Mouse (Mus musculus): Measurements from ENCODE around the gene Zfp775. TPM values are rescaled to one million over a fixed set of nuclear protein-coding genes. Genes with fewer than 3 reads are reported as not detected.

Gene Zfp775
- total and polyA plus RNA-seq, 3 experiments = 3.2 to 6.5 (median 3.5) TPM

GRCm38 (mm10) chr6:48626464-48626863 is 24.6 kb downstream of the Zfp775 start, which contains the start of gene AI854703:
Gene AI854703 (plus strand): TSS chr6:48626764.
- peaks cover 2 to 41% of the 10 kb centered on the region in 2 experiments for H3K36me3 ChIP-seq (replicated peaks in 1 of 2; ENCODE audit: control insufficient read depth in 1 of 2, insufficient read depth in 1 of 2, low read length in 1 of 2)
- H3K27me3 ChIP-seq (replicated peaks) = no peaks in the 10 kb centered on the region
- H3K4me1 ChIP-seq (ENCODE audit: control insufficient read depth in 1 of 2, insufficient read depth in 2 of 2) = peaks cover 10 to 28% of the 10 kb centered on the region in 2 experiments; a peak in 2 of 4 replicates
- H3K79me2 ChIP-seq (replicated peaks; ENCODE audit: control insufficient read depth, extremely low read depth, insufficient read depth, poor library complexity, severe bottlenecking) = no peaks in the 10 kb centered on the region; the same call in 1 of the 2 replicates
- no peak within 1 kb of the TSS for H3K27ac ChIP-seq (ENCODE audit: insufficient read depth, low read depth)
- H3K4me3 ChIP-seq (replicated peaks in 1 of 3; ENCODE audit: low read depth in 2 of 3, low read length in 2 of 3, poor library complexity in 1 of 3) = peak within 1 kb of the TSS; percentile 55 to 65 (median 61)
- dilution Hi-C loops (cut with MboI; ENCODE audit: extremely low pct_ligation_motif_present, extremely low pct_unique_long_range_greater_than_20kb, low sequenced_read_pairs) = loop anchor here (25.0 kb wide), 1 partner anchor 136 kb away; the partner anchor contains the start of gene Gimap3
- in situ Hi-C loops (cut with MboI; ENCODE audit: low pct_ligation_motif_present, low pct_unique_long_range_greater_than_20kb, low sequenced_read_pairs) = loop anchor here (5.0 to 25.0 kb wide), 2 partner anchors 69 to 336 kb away; partner anchors contain the start of gene Doxl2
- no peak for DNase-seq (ENCODE audit: extremely low read depth)
- no peaks in the 10 kb centered on the region for H3K9me3 ChIP-seq (replicated peaks; ENCODE audit: low read length)
- peak within 1 kb of the TSS; percentile 61 for H3K4me2 ChIP-seq (ENCODE audit: insufficient read depth, low read depth, poor library complexity, severe bottlenecking)
- TF ChIP-seq ETS1 (conservative IDR thresholded peaks at IDR 0.05; ENCODE audit: low read depth, low read length) (no peak), TCF12 (IDR thresholded peaks at IDR 0.05; ENCODE audit: low read depth, low read length) (no peak), RCOR1 (conservative IDR thresholded peaks at IDR 0.05; ENCODE audit: low read depth, low read length) (no peak), USF2 (conservative IDR thresholded peaks at IDR 0.05; ENCODE audit: low read depth, low read length) (no peak), BHLHE40 (IDR thresholded peaks at IDR 0.05; ENCODE audit: low read depth, low read length) (no peak), NRF1 (IDR thresholded peaks at IDR 0.05; ENCODE audit: low read depth, low read length) (no peak), ZNF384 (IDR thresholded peaks at IDR 0.05; ENCODE audit: low read depth, low read length) (no peak), MXI1 (IDR thresholded peaks at IDR 0.05; ENCODE audit: low read depth, low read length) (no peak), SMC3 (IDR thresholded peaks at IDR 0.05; ENCODE audit: low read depth, low read length) (no peak), IRF4 (IDR thresholded peaks at IDR 0.05; ENCODE audit: low read depth, low read length) (no peak), RAD21 (IDR thresholded peaks at IDR 0.05; ENCODE audit: low read depth, low read length) (no peak), E2F4 (IDR thresholded peaks at IDR 0.05; ENCODE audit: insufficient replicate concordance, low read depth, low read length) (no peak), MYC (IDR thresholded peaks at IDR 0.05; ENCODE audit: low read depth, low read length) (no peak), ZKSCAN1 (IDR thresholded peaks at IDR 0.05; ENCODE audit: borderline replicate concordance, low read depth, low read length) (no peak), CHD1 (IDR thresholded peaks at IDR 0.05; ENCODE audit: low read depth, low read length) (no peak), JUND (conservative IDR thresholded peaks at IDR 0.05; ENCODE audit: low read depth, low read length) (no peak), SIN3A (IDR thresholded peaks at IDR 0.05; ENCODE audit: low read length) (no peak), JUN (IDR thresholded peaks at IDR 0.05; ENCODE audit: insufficient read depth, low read depth, low read length) (no peak)
- H3K9ac ChIP-seq (ENCODE audit: insufficient read depth, low read depth) = peak within 1 kb of the TSS; percentile 62

- no peaks in the 10 kb centered on the region for H3K9me3 ChIP-seq (replicated peaks; ENCODE audit: low read length)
- TF ChIP-seq BHLHE40 (IDR thresholded peaks at IDR 0.05; ENCODE audit: low read depth, low read length) (peak; percentile 55), MXI1 (IDR thresholded peaks at IDR 0.05; ENCODE audit: low read depth, low read length) (peak; percentile 75), CTCF (conservative IDR thresholded peaks at IDR 0.05 in 1 of 2, IDR thresholded peaks at IDR 0.05 in 1 of 2; ENCODE audit: low read depth in 2 of 2, low read length in 2 of 2) (peak in 1 of 2 experiments; percentile 48; a peak in 2 of 4 replicates), MAX (IDR thresholded peaks at IDR 0.05; ENCODE audit: low read length) (peak; percentile 22; the same call in 1 of the 2 replicates), MEF2A (IDR thresholded peaks at IDR 0.05; ENCODE audit: borderline replicate concordance, low read depth, low read length) (no peak), RAD21 (IDR thresholded peaks at IDR 0.05; ENCODE audit: low read depth, low read length) (no peak), ELF1 (IDR thresholded peaks at IDR 0.05; ENCODE audit: low read depth, low read length) (no peak), MYC (IDR thresholded peaks at IDR 0.05; ENCODE audit: low read depth, low read length) (0 out of 2 replicates have a peak, but pooled peaks have one; percentile 32), MAFK (IDR thresholded peaks at IDR 0.05; ENCODE audit: insufficient replicate concordance, low read length) (no peak), IRF4 (IDR thresholded peaks at IDR 0.05; ENCODE audit: low read depth, low read length) (0 out of 2 replicates have a peak, but pooled peaks have one; percentile 19)
- H3K9ac ChIP-seq (ENCODE audit: insufficient read depth, low read depth) = peak overlapping the region; percentile 62
- dilution Hi-C loops (cut with MboI; ENCODE audit: extremely low pct_ligation_motif_present, extremely low pct_unique_long_range_greater_than_20kb, low sequenced_read_pairs) = loop anchor here (25.0 kb wide), 1 partner anchor 135 kb away; the partner anchor contains the start of gene Gimap3
- in situ Hi-C loops (cut with MboI; ENCODE audit: low pct_ligation_motif_present, low pct_unique_long_range_greater_than_20kb, low sequenced_read_pairs) = loop anchor here (5.0 to 25.0 kb wide), 2 partner anchors 70 to 335 kb away; partner anchors contain the start of gene Doxl2
- DNase-seq (ENCODE audit: extremely low read depth) = peak; percentile 63
- no peak overlapping the region for H3K27ac ChIP-seq (ENCODE audit: insufficient read depth, low read depth)
- H3K27me3 ChIP-seq (replicated peaks) = no peaks in the 10 kb centered on the region
- H3K79me2 ChIP-seq (replicated peaks; ENCODE audit: control insufficient read depth, extremely low read depth, insufficient read depth, poor library complexity, severe bottlenecking) = no peaks in the 10 kb centered on the region; the same call in 1 of the 2 replicates
- peaks cover 10 to 28% of the 10 kb centered on the region in 2 experiments; a peak in 2 of 4 replicates for H3K4me1 ChIP-seq (ENCODE audit: control insufficient read depth in 1 of 2, insufficient read depth in 2 of 2)
- peak overlapping the region; percentile 61 for H3K4me2 ChIP-seq (ENCODE audit: insufficient read depth, low read depth, poor library complexity, severe bottlenecking)
- H3K4me3 ChIP-seq (replicated peaks in 1 of 3; ENCODE audit: low read depth in 2 of 3, low read length in 2 of 3, poor library complexity in 1 of 3) = peak overlapping the region; percentile 55 to 65 (median 61)
- H3K36me3 ChIP-seq (replicated peaks in 1 of 2; ENCODE audit: control insufficient read depth in 1 of 2, insufficient read depth in 1 of 2, low read length in 1 of 2) = peaks cover 7 to 46% of the 10 kb centered on the region in 2 experiments
These were observed 25.1 kb downstream of the Zfp775 start for GRCm38 (mm10) chr6:48626984-48627383.
